Mouse (Mus musculus) forebrain, embryonic 12.5 days (tissue): ENCODE measurements around the gene Gm14410. TPM values are rescaled to one million over a fixed set of nuclear protein-coding genes. Genes with fewer than 3 reads are reported as not detected.
A peak's percentile ranks its signal among the peaks of the same experiment; 100 is the strongest.
"Not testable (repeated sequence)": the region's sequence is repeated elsewhere in the genome, so short reads cannot be mapped to it uniquely, and the experiment has no call there.

Source experiments
- ATAC-seq: fragments of 200-750 bp; cut with Nextera tagmentation; 2 replicates; pipeline ENCODE4 v1.8.0; 2017; ENCODE audit warnings: moderate TSS enrichment; ENCODE audit not compliant: low FRiP score
- H3K27ac ChIP-seq: fragments of 300-500 bp; sonication (generic); 2 replicates; pipeline ENCODE4 v1.5.1; 2016; ENCODE audit warnings: mild to moderate bottlenecking
- H3K27me3 ChIP-seq: fragments of 300-500 bp; sonication (generic); 2 replicates; pipeline ENCODE4 v1.6.1; 2016; ENCODE audit warnings: mild to moderate bottlenecking
- H3K36me3 ChIP-seq: fragments of 300-500 bp; sonication (generic); replicated peaks from 2 replicates; pipeline ENCODE4 v1.6.1; 2016; ENCODE audit warnings: mild to moderate bottlenecking
- H3K4me1 ChIP-seq: fragments of 300-500 bp; sonication (generic); 2 replicates; pipeline ENCODE4 v1.6.1; 2016
- H3K4me2 ChIP-seq: fragments of 300-500 bp; sonication (generic); 2 replicates; pipeline ENCODE4 v1.6.1; 2016; ENCODE audit warnings: mild to moderate bottlenecking, moderate library complexity
- H3K4me3 ChIP-seq: fragments of 300-500 bp; sonication (generic); replicated peaks from 2 replicates; pipeline ENCODE4 v1.5.1; 2016; ENCODE audit warnings: mild to moderate bottlenecking
- H3K9ac ChIP-seq: fragments of 300-500 bp; sonication (generic); 2 replicates; pipeline ENCODE4 v1.6.1; 2016; ENCODE audit warnings: mild to moderate bottlenecking
- H3K9me3 ChIP-seq: fragments of 300-500 bp; sonication (generic); 2 replicates; pipeline ENCODE4 v1.6.1; 2016
- WGBS: fragments of 180-500 bp; shearing (Covaris S2); methylation state at CpG from one replicate; pipeline ENCODE4 v1.1.7; 2016; 5-methylcytosine and 5-hydroxymethylcytosine counted together
- polyA plus RNA-seq: library from polyadenylated mRNA; unstranded; fragments of >200 nt; fragmentation: Nextera tagmentation; extraction: Ambion mirVana; gene quantifications from 2 replicates; pipeline ENCODE4 v1.2.1, GENCODE M21; 2016

Gm14410 gene
- polyA plus RNA-seq = 26.5 and 29.5 TPM in 2 replicates

GRCm38 (mm10) chr2:177206341-177206740 is at the start of gene Gm14410:
Gm14410 (minus strand) TSS chr2:177206421.
- H3K36me3 ChIP-seq, ATAC-seq, H3K27me3 ChIP-seq, H3K4me1 ChIP-seq, H3K27ac ChIP-seq, H3K9ac ChIP-seq, H3K9me3 ChIP-seq: not testable (repeated sequence)
- 0% methylated on average over 5 of the region's 6 CpGs for WGBS
- Histone ChIP-seq H3K4me2 (peak within 1 kb of the TSS; percentile 41), H3K4me3 (peak within 1 kb of the TSS; percentile 40)

DNA sequence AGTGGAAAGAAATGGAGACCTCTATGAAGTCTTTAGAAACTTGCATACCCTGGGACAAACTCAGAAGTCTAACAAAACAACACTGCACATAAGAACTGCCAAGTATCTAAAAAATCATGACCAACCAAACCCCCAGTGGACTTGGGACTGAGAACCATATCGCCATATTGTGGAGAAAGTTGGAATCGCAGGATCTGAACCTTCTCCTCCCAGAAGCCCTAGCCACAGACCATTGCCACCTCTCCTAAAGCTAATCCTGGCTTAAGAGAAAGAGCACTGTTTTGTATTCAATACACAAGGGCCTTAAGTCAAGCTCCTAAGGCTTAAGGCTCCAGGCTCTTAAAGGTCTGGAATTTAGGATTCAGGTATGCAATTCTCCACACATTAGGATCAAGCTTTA is 41.2 kb upstream of the Gm14410 start:
- not testable (repeated sequence) for H3K9ac ChIP-seq, H3K4me1 ChIP-seq, ATAC-seq, H3K9me3 ChIP-seq, H3K36me3 ChIP-seq, H3K27me3 ChIP-seq, H3K4me3 ChIP-seq, H3K4me2 ChIP-seq, H3K27ac ChIP-seq
- 88% methylated on average over 2 of the region's 2 CpGs for WGBS

GRCm38 (mm10) chr2:177230461-177230860 is 24.2 kb upstream of the Gm14410 start:
- not testable (repeated sequence) for H3K27ac ChIP-seq, H3K9ac ChIP-seq, H3K4me3 ChIP-seq, H3K36me3 ChIP-seq, H3K9me3 ChIP-seq, H3K4me2 ChIP-seq, H3K27me3 ChIP-seq, ATAC-seq, H3K4me1 ChIP-seq
- 59% methylated on average over 2 of the region's 2 CpGs for WGBS

DNA sequence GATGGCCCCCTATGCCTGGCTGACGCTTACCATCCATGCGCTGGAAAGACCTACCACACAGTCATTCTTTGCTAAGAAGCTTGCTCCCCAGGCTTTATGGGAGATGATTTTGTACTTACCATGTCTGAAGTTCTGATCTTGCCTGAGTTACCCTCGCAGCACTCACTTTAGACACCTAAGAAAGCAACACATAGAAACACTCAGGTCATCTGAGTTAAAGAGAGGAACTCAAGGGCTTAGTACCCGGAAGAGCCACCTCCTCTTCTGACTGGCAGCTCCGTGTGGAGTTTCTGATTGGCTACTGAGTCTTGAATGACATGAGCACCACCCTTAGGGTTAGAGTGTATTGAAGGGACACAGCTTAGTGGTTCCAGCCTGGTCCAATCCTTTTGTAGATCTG is 33.5 kb downstream of the Gm14410 start:
- H3K4me3 ChIP-seq, H3K4me2 ChIP-seq, H3K27ac ChIP-seq, H3K9me3 ChIP-seq, ATAC-seq, H3K36me3 ChIP-seq, H3K9ac ChIP-seq, H3K27me3 ChIP-seq, H3K4me1 ChIP-seq: not testable (repeated sequence)
- WGBS = 85% methylated on average over 5 of the region's 5 CpGs

Other genes with a start within 250 kb of the Gm14410 start
- gene Gm14419, start 205.5 kb downstream of the Gm14410 start, polyA plus RNA-seq = 7.0 and 9.9 TPM in 2 replicates
- not detected in 2 replicates for gene Gm14401, start 132.1 kb downstream of the Gm14410 start, polyA plus RNA-seq
- gene Gm14409, start 60.6 kb upstream of the Gm14410 start, polyA plus RNA-seq = not detected in 2 replicates
- not detected in 2 replicates for gene Gm14412, start 117.9 kb upstream of the Gm14410 start, polyA plus RNA-seq
- 8.1 and 10.1 TPM in 2 replicates for gene Gm14418, start 191.9 kb upstream of the Gm14410 start, polyA plus RNA-seq